In the genomic region with DNA sequence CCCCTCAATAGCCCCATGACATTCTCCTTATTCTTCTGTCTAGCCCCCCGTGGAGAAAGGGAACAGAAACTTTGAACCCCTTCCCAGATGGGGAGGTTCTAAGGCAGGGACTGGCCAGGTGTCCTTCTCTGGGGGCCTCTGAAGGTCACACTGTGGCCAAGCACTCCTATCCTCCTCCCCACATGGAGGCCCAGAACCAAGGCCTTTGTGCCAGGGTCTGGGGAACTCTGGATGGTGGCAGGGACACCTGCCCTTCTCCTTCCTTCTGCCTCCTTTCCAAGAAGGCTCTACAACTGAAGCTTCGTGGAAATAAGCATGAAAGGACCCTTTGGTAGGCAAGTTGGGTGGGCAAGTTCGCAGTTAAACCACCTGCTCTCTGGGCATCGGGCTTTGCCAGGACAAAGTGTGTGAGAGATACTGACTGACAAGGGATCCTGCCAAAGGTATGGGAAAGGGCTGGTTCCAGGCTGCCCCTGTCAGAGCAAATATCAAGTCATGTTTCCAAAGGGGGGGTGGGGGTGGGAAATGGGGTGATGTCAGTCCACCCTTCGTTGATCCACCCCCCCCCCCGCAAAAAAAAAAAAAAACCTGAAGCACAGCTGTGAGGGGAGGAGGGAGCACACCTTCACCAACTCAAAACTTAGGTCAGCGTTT, we compare ENCODE assay signal across 8 mouse cellular contexts. TPM values are rescaled to one million over a fixed set of nuclear protein-coding genes. Genes with fewer than 3 reads are reported as not detected.
DNase-seq lines count a peak whose midpoint lies in the region; ATAC-seq and TF ChIP-seq lines count a peak whose summit lies in the region.

No protein-coding gene starts in this region.

- no peak for TF ChIP-seq CTCF in stomach, postnatal 0 days (IDR thresholded peaks at IDR 0.05; ENCODE audit: low read depth)

- no peak for ATAC-seq in liver, embryonic 11.5 days (replicated peaks; ENCODE audit: low FRiP score)
- ATAC-seq in stomach, postnatal 0 days (ENCODE audit: low FRiP score, low TSS enrichment) = no peak
- ATAC-seq in CD4-positive, CD25-positive, alpha-beta regulatory T cell, adult 4 months = no peak

- DNase-seq in cerebellum, adult 9-11 months = peak; percentile 61
- DNase-seq in cerebellum, postnatal 10 days = no peak
- DNase-seq in NIH3T3 (ENCODE audit: low read depth) = peak; percentile 53
- DNase-seq in heart, postnatal 10 days = peak; percentile 58 to 60
- no peak for DNase-seq in liver, embryonic 11.5 days (ENCODE audit: low spot score)
- peak; percentile 41 for DNase-seq in stomach, postnatal 0 days (ENCODE audit: low spot score)
- DNase-seq in yolk sac, embryonic 10.5 days (ENCODE audit: low spot score) = no peak

- H3K36me3 ChIP-seq in liver, embryonic 11.5 days (ENCODE audit: control insufficient read depth, insufficient read depth, low read length) = peaks cover 7% of the 10 kb centered on the region
- H3K36me3 ChIP-seq in stomach, postnatal 0 days (ENCODE audit: control insufficient read depth, insufficient read depth, low read length) = 0 out of 2 replicates have a peak, but pooled peaks cover 3% of the 10 kb centered on the region

- peak overlapping the region; percentile 95 for H3K4me3 ChIP-seq in liver, embryonic 11.5 days (ENCODE audit: low read depth, low read length)
- peak overlapping the region; percentile 90 for H3K4me3 ChIP-seq in stomach, postnatal 0 days (ENCODE audit: low read depth, low read length)

- intact Hi-C loops in heart, postnatal 10 days (cut with DNase I) = loop anchor here (5.0 kb wide), 1 partner anchor 72 kb away; no protein-coding TSS in a partner anchor

- H3K27me3 ChIP-seq in liver, embryonic 11.5 days (replicated peaks; ENCODE audit: control insufficient read depth, insufficient read depth, low read length) = no peaks in the 10 kb centered on the region
- no peaks in the 10 kb centered on the region for H3K27me3 ChIP-seq in stomach, postnatal 0 days (ENCODE audit: control insufficient read depth, insufficient read depth, low read length)

- peak overlapping the region; percentile 97 for H3K4me2 ChIP-seq in liver, embryonic 11.5 days
- H3K4me2 ChIP-seq in stomach, postnatal 0 days (replicated peaks; ENCODE audit: low read depth) = peak overlapping the region; percentile 84

- H3K9ac ChIP-seq in liver, embryonic 11.5 days (ENCODE audit: low read depth, low read length) = peak overlapping the region; percentile 96
- peak overlapping the region; percentile 93 for H3K9ac ChIP-seq in stomach, postnatal 0 days (ENCODE audit: low read length)

- 21% methylated on average over 7 of the region's 7 CpGs for WGBS in liver, embryonic 11.5 days
- WGBS in stomach, postnatal 0 days = 10% methylated on average over 7 of the region's 7 CpGs

- H3K4me1 ChIP-seq in liver, embryonic 11.5 days (replicated peaks; ENCODE audit: control insufficient read depth, insufficient read depth, low read length) = peaks cover 56% of the 10 kb centered on the region
- H3K4me1 ChIP-seq in stomach, postnatal 0 days (replicated peaks; ENCODE audit: control insufficient read depth, insufficient read depth) = peaks cover 20% of the 10 kb centered on the region

- H3K9me3 ChIP-seq in liver, embryonic 11.5 days (ENCODE audit: control insufficient read depth, low read length) = no peaks in the 10 kb centered on the region
- no peaks in the 10 kb centered on the region for H3K9me3 ChIP-seq in stomach, postnatal 0 days (ENCODE audit: control insufficient read depth, low read length)

- H3K27ac ChIP-seq in liver, embryonic 11.5 days (ENCODE audit: low read depth, low read length) = peak overlapping the region; percentile 96
- H3K27ac ChIP-seq in stomach, postnatal 0 days (replicated peaks) = peak overlapping the region; percentile 96

- TF ChIP-seq EP300 in stomach, postnatal 0 days (optimal IDR thresholded peaks at IDR 0.05) = no peak

RNA-seq across cellular contexts. Expression of a gene that starts 2.5 kb away (rescaled TPM):
- total RNA-seq in heart, postnatal 10 days (2021) = 100 to 1,000 TPM; 231 to 234 TPM
- polyA plus RNA-seq in liver, embryonic 11.5 days (2014; fragmentation: Nextera tagmentation; extraction: Ambion mirVana) = 3.4 and 4.6 TPM in 2 replicates
- 2.4 and 3.1 TPM in 2 replicates for polyA plus RNA-seq in stomach, postnatal 0 days (2015; fragmentation: Nextera tagmentation; extraction: Ambion mirVana)
- polyA plus RNA-seq in CD4-positive, CD25-positive, alpha-beta regulatory T cell, adult 4 months (2017; shearing (Covaris generic)) = not detected

Comparison
In these comparisons a context has a peak if more than half of its experiments do, and no peak if none do; other contexts are left out.
1. DNase-seq: peak in cerebellum, adult 9-11 months (single experiment), NIH3T3 (single experiment), heart, postnatal 10 days (2 of 2) and stomach, postnatal 0 days (single experiment); none in cerebellum, postnatal 10 days (0 of 2), liver, embryonic 11.5 days (single experiment) and yolk sac, embryonic 10.5 days (single experiment).